Mouse (Mus musculus) CD4-positive, CD25-positive, alpha-beta regulatory T cell, adult 2 months (primary cell): Measurements from ENCODE around the gene Tenm4.
A peak's percentile ranks its signal among the peaks of the same experiment; 100 is the strongest.

Experiments used
- DNase-seq: peaks from one replicate; pipeline ENCODE4 v3.0.0-alpha.2; 2012; ENCODE audit warnings: low read depth, low spot score

Tenm4 gene

DNA sequence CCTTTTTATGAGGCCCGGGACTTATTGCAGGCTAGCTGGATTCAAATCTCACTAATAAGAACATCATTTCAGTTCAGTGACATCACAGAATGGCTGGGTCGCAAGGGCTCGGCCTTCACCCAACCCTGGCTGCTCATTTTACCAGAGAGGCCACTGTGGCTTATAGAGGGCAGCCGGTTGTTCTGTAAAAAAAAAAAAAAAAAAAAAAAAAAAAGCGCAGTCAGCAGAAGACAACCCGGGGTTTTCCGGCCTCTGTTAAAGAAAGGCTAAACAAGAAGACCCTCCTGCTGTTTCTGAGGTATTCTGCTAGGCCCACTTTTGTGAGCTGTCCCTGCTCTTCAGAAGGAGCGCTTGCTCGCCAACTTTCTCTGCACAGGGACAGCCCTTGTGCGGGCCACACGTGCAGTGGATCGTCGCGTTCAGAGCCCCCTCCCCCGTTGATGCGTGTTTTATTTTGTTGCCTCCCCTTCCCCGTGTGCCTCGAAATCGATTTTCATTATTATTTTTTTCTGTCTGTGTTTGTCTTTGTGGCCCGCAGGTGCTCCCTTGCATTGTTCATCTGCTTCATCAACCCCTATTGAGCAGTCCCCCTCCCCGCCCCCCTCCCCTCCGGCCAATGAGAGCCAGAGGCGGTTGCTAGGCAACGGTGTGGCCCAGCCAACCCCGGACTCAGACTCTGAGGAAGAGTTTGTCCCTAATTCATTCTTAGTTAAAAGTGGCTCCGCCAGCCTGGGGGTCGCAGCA lies 472.6 kb downstream of the Tenm4 start:
- DNase-seq: peak; percentile 6

DNA sequence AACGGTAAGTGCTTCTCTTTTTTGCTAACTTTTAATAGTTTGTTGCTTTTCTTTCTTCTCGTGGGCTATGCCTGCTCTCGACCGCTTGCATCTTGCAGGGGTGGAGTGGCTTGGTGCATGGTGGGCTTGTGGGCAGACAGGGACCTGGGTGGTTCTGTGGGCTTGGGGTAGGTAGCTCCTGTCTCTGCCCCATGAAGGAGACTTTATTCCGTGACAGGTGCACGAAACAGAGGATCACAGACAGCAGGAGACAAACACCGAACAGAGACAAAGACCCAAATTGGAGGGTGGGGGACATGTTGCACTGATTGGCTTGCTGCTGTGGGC lies 473.1 kb downstream of the Tenm4 start:
- no peak for DNase-seq

DNA sequence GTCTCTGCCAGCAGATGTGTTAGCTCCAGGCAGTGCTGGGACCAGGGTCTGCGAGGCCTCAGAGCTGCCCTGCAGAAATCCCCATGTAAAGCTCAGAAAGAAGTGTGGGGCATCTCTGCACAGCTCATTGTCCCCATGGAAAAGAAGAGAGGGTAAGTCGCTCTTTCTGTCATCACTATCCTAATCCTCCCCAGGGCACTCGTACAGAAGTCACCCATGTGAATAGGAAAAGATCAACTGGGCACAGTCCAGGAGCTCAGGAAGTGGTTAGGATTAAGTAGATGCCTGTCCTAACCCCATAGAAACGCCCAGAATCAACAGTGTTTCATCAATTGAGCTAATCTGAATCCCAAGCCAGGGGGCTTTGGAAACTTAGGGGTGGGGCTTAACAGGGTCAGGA lies 476.6 kb downstream of the Tenm4 start:
- DNase-seq: no peak

DNA sequence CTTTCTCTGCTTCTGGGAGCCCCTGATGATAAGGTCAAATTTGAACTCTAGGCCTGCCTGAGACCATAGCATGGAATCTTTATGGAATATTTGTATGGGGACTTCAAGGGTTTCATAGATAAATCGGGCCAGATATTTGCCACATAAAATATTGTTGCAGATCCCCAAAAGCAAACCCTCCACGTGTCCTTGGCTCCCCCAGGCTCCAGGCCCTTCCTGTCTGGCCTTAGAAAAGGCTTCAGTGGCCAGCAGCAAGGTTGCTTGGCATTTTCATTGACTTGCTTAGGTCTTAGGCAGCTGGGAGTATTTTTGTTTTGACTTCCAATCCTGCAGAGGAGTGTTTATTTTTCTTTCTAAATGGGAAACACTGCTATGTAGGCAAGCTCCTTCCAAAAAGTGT lies 477.6 kb downstream of the Tenm4 start:
- DNase-seq: no peak

DNA sequence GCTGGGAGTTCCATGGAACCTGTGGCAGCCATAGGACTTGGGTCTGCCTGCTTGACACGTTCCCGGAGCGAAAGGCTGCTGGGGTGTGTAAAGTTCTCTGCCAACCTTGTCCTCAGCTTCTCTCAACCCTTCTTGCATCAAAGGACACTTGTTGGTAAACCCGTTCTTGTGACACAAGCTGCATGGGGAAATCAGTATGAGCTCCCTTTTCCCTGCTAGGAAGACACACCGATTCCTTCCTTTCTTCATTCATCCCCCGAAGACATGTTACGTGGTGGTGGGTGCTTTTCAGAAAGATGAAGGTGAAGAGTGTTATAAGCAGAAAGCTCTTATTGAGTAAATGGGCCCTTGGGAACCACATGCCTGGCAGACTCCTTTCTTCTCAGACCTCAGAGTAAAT lies 478.1 kb downstream of the Tenm4 start:
- no peak for DNase-seq

DNA sequence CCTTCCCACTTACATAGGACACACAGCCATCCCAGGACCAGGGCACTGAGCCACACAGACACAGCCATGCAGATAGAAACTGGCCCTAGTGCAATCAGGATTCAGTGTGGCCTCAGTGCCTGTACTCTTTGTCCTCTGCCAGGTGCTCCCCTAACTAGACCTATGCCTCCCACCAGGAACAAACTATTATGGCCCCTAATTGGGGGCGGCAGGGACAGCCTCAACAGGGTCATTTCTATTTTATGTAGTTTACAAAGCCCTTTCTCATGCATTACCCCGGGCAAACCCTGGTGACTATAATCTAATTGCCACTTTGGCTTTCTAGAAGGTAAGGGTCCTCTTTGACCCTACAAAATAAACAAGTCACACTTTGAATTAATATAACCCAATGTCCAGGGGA lies 479.4 kb downstream of the Tenm4 start:
- no peak for DNase-seq

DNA sequence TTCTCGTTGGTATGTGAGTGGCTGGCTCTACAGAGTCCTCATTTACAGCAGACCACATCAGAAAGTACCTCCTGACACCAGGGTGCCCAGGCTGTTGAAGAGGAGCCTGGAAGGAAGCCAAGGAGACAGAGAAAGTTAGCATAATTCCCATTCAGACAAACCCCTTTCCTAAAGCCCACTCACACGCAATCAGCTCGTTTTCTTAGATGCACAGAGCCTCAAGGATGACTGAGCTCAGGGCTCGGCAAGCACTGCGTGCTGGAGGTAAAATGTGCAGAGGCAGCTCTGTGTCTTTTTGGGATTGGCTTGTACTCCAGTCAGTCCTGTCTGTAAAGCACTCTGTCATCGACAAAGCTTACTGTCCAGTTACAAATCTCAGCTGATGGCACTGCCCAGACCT lies 480.0 kb downstream of the Tenm4 start:
- no peak for DNase-seq

DNA sequence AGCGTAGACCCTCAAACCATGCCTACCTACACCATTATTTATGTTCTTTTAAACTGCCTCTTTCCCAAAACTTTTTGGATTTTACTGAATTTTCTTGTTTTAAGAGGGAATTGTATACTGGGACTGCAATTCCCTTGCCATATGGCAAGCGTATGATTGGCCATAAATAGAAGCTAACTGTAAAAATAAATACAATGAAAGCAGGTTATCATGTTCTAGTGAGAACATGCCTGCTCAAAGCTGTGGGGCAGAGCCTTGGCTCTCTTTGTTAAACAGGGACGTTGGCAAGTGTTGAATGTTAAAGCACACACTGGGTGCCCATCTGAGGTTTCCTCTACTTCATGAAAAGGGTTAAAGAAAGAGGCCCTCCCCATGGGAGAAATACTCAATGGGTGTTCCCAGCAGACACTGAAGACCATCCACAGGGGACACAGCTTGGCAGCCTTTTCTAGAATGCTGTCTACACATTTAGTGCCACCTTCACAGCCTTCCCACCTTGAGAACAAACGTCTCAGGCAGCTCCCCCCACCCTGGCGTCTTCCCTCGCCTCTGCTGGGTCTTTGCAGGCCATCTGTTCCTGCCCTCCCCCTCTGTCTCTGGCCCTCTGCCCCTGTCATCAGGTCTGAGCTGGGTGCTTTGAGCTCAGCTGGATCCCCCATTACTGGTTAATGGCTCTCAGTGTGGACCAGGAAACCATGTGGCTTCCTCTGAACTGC lies 480.7 kb downstream of the Tenm4 start:
- DNase-seq: no peak

DNA sequence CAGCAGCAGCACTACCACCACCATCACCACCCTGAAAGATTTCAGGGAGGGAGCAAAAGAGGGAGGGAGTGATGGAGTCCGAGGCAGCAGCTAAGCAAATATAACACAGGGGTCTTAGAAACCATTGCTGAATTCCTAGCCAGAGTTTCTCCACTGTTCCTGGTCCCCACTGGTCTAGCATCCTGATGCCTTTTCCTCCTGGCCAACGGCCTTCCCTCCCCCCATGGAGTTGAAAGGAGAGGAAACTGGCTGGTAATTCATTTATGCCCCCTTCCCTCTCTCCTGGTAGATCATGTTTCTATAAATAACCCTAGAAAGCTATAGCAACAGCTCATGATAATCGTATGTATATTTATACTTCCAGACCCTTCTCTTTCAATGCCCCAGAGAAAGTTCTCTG lies 481.8 kb downstream of the Tenm4 start:
- DNase-seq: no peak

DNA sequence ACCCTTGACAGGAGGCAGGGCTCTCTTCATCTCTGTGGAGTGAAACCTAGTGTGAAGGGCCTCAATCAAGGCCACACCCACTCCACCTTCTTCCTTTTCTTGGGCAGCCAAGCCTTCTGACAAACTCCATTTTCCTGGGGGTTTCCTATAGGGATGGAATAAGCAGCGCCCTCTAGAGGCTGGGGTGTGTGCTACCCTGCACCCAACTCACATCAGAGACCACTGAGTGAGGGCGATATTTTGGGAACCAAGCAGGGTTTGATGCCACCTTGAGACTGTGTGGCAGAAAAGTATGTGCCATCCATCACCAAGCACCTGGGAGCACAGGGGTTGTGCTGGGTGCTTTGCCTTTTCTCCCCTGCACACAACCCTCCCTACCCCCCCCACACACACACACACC lies 483.2 kb downstream of the Tenm4 start:
- DNase-seq: peak; percentile 5

DNA sequence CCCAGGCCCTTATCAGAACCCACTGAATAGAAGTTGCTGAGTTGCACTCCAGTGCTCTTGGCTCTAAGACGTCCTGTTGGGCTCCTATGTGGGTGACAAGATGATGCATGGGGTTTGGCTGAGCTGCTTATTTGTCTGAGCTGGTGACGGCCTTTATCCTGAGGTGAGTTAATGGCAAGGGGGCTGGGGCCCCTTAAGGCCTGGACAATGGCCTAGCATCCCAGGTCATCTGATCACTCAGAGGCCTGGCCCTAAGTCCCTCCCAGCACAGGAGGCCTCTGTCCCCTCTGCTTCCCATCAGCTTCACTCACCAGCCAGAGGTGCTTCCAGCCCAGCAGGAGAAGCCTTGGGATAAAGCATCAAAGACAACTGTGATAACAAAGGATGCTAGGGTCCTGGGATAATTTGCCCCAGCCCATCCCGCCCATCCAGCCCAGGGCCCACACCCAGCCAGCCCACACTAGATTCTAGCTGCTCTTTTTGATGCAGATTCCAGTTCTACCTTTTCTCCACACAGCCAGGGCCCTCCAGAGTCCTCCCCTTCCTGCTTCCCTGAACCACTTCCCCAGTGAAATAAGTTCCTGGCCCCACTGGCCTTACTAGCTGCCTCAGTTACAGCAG lies 484.2 kb downstream of the Tenm4 start:
- DNase-seq: no peak

DNA sequence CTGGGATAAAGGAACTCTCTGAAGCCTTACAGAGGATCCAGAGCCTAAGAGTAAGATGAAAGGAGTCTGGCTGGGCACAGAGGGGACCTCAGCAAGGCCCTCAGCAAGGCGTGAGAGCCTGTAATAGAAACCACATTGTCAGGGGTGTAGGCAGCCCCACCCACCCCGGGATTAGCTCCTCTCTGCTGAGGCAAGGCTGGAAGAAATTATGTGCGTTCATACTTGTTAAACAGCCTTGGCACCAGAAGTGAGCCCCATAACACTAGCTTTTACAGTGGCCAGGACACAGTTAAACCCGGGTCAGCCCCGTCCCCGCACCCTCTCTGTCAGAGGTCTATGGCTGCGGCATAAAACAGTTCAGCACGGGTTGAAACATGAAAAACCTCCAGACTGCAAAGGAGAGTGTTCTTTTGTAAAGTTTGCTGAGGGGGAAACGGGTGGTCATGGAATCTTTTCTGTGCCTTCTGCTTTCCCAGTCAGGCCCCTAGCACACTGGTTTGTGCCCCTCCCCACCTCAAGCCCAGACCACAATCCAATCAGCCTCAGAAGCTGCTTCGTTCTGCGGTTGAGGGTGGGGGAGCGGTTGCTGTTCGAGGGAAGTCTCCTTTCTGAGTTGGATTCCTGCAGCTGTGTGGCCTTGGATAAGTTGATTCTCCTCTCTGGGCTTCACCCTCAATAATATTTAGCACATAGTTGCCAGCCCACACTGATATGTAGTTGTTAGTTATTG lies 486.2 kb downstream of the Tenm4 start:
- DNase-seq: no peak

DNA sequence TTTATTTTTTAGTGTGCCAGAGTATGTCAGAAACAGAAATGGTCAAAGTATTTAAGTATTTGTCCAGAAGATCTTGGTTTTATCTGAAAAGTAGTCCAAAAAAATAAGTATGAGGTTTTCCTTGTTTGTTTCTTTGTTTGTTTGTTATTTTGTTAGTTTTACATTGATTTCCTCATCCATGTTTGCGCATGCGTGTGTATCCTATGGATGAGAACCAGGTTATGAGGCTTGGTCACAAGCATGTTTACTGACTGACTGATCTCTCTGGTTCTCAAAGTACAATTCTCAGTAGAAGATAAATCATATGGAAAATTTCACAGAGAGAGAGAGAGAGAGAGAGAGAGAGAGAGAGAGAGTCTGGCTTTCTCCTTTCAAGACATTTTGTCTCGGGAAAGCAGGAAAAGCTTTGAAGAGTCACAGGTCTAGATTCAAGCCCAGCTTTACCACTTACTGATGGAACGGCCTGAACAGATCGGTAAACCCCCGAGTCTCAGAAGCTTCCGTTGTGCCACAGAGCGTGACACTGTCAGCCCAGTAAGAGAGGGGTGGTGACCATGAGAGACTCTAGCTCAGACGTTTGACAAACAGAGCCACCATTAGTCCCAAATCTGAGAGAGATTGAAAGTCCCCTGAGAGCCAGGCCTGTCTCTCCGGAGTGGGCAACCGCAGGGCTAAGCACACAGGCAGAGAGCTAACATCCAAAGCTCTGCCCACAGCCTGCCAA lies 487.0 kb downstream of the Tenm4 start:
- no peak for DNase-seq

DNA sequence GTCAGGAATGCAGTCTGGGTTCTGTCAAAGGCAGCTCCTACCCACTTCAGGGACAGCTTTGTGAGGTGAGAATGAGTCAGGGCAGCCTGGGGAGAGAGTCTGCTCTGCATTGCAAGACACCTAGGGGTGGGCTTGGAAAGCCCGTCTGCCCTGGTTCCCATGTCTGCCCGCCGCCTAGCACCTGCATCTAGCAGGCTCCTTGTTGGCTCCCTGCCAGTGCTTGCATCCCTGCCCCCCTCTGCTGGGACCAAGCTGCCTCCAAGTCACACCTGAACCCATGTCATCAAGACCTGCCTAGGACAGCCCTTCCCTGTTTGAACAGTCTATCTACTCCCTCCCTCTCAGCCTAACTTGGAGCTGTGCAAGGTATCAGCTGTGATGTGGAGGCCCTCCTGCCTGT lies 489.9 kb downstream of the Tenm4 start:
- no peak for DNase-seq

DNA sequence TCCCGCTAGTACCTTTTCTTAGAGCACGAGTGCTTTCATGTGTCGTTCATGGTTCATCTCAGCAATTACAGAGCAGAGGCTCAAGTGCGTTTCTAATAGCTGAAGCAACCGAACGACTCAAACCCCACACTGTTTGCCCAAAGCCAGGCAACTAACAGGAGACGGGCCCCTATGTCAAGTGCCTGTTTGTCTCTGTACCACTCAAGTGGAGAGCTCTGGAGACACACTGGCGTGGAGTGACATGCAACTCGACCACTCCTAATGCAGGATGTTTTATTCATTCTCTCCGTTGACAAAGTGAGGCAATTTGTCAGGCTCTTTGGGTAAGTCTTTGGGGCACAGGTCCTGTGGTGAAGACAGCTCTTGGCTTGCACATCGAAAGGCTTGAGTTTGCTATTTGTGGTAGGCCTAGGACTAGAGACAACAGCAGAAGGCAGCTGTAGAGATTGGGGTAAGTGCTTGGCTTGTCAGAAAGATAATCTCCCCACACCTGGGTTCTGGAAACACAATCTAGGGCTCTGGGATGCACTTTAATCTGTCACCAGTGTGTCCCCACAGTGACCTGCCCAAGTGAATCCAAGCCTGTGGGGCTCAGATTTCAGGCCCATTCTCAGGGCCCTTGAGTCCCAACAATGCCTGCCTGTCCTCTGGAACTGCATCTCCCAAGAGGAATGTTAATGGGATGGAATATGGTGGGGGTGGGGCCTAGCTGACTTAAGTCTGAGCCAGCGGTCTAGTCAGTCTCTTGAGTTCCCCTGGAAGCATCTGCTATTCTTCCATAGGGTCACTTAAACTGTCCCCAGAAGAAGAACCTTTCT lies 490.5 kb downstream of the Tenm4 start:
- no peak for DNase-seq

DNA sequence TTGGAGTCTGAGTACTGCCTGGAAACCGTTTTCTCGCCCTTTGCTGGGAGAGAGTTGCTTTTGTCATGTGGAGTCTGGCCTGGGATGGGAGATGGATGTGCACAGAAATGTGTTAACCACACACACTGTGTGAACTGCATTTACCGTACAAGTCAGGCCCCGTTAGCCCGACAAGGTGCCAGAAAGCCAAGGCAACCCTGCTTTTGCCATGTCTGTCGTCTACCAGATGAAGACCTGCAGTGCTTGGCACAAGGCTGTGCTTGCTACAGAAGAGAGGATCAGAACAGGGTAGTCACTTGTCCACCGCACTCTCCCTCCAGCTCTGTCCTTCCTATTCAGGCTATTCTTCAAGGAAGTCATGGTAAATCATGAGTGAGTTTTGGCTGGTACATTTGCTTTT lies 492.3 kb downstream of the Tenm4 start:
- DNase-seq: no peak

DNA sequence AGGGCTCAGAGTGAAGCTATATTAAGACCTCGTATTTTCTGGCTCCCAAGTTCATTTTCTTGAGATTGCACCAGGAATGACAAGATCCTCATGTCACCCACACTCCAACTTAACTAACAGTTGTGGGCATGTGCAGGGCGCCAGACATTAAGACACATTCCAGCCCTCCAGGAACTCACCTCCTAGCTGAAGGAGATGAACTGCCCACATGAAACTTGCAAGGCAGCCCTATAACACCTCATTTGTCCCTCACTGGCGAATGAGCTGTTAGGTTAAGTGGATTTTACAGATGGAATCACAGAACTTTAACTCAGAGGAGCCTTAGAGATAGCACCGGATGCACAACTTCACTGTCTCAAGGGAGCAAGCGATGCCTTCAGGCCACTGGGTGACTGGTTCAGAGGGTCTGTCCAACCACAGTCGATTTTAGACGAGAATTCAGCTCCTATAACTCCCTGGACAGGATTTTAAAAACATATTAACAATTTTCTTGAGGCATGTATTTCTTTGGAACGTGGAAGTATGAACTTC lies 495.4 kb downstream of the Tenm4 start:
- DNase-seq: no peak

DNA sequence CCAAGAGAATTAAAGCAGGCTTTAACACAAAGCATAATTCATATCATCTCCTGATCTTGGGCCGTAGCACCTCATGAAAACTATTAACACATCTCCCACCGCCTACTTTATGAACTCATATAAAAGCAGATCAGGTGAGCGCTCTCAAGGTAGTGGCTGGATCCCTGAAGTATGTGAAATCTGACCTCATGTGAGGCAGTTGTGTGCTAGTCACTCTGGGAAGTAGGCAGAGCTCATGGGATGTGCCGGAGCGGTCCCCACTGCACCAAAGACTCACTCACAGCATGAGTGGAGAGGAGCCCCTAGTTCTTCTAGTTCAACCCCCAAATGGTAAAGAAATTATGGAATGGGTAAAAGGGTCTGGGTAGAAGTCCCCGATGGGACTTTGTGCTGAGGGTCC lies 496.6 kb downstream of the Tenm4 start:
- DNase-seq: no peak

DNA sequence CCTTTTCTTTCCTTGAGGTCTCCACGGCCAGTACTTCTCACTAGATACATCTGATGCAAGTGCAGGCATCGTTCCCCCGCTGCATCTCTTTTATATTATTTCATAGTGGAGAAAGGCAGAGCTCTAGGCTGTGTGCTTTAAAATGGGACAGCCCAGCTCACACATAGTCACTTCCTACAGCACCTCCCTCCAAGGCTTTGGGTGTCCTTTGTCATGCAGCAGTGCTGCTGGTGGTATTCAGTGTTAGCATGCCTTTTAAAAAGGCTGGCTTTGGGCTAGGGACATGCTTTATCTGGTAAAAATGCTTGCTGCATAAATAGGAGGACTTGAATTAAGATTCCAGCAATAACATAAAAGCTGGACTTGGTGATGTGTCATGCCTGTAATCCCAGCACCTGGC lies 499.0 kb downstream of the Tenm4 start:
- DNase-seq: no peak

DNA sequence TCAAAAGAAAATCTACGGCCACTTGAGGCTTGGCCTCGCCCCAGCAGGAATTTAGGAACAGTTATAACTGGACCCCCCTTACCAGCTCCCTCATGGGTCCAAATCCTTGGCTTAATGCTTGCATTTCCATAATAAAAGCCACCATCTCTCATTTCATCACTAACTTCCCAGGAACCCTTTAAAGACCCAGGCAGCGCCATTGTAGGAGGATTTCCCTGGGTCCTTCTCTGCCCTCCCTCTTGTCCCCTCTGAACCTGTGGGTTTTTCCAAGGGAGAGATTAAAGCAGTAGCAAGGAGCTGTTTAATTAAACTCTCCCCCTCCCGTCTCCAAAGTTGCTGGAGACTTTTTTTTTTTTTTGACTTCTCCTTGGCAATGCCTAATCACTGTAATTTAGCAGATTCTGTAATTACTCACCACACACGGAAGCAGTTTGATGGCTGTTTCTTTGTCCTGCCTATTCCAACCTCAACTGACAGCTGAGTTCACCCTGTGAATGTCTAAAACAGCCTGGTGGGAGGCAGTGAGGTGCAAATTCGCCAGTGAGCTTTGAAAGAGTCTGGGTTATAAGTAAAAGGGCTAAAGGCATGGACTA lies 501.4 kb downstream of the Tenm4 start:
- no peak for DNase-seq
